Mouse (Mus musculus): ENCODE measurements around the gene Bcat1.

DNA sequence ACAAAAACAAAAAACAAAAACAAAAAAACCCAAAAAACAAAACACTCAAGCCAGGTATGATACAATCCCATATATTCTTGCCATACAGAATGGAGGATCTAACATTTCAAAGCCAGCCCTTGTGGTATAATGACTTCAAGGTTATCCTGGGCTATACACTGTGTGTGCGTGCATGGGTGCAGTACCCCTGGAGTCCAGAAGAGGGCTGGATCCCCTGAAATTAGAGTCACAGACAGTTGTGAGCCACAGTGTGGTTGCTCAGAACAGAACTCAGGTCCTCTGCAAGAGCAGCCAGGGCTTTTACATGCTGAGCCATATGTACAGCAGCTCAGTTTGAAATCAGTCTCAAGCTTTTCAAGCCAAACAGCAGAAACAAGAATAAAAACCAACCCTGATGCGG, 61.0 kb downstream of the Bcat1 start:
- peak; percentile 54 for TF ChIP-seq CTCF (IDR thresholded peaks at IDR 0.05; ENCODE audit: low read depth)
- no peak for TF ChIP-seq EP300 (IDR thresholded peaks at IDR 0.05; ENCODE audit: low read depth)
